Mouse (Mus musculus) G1E (cell line): ENCODE results near the gene Bach2. TPM values are rescaled to one million over a fixed set of nuclear protein-coding genes. Genes with fewer than 3 reads are reported as not detected.

Experiments
- ATAC-seq: 2 replicates; pipeline ENCODE4 v1.8.0; 2016; ENCODE audit warnings: mild to moderate bottlenecking; ENCODE audit not compliant: insufficient number of reproducible peaks, poor library complexity, low FRiP score, severe bottlenecking; ENCODE audit errors: extremely low read depth
- DNase-seq: peaks from one replicate; pipeline ENCODE4 v3.0.0; 2012; ENCODE audit warnings: low spot score
- H3K27me3 ChIP-seq: 2 replicates; pipeline ENCODE4 v1.6.1; 2012; ENCODE audit warnings: mild to moderate bottlenecking, low read length, inconsistent platforms; ENCODE audit not compliant: insufficient read depth
- H3K36me3 ChIP-seq: replicated peaks from 2 replicates; pipeline ENCODE3; 2012; ENCODE audit warnings: mild to moderate bottlenecking, inconsistent platforms
- H3K4me1 ChIP-seq: 2 replicates; pipeline ENCODE4 v1.6.1; 2012; ENCODE audit warnings: low read depth, low read length, inconsistent platforms, mixed read lengths; ENCODE audit not compliant: insufficient read depth
- H3K4me3 ChIP-seq: 2 replicates; pipeline ENCODE4 v1.5.1; 2012; ENCODE audit warnings: low read depth, mild to moderate bottlenecking, inconsistent platforms, low read length, moderate library complexity, mixed read lengths
- H3K9me3 ChIP-seq: replicated peaks from 2 replicates; pipeline ENCODE4 v1.6.1; 2012; ENCODE audit warnings: inconsistent platforms
- CTCF ChIP-seq: IDR thresholded peaks from 2 replicates; pipeline ENCODE4 v1.5.1; 2012; ENCODE audit warnings: low read depth, low read length, inconsistent platforms, mixed read lengths
- GATA1 ChIP-seq: IDR thresholded peaks from 2 replicates; pipeline ENCODE4 v1.6.1; 2012; ENCODE audit warnings: borderline replicate concordance, low read length, inconsistent platforms, mixed read lengths
- GATA2 ChIP-seq: IDR thresholded peaks from 2 replicates; pipeline ENCODE4 v1.6.1; 2012; ENCODE audit warnings: low read depth, low read length, inconsistent platforms, borderline replicate concordance
- POLR2AphosphoS5 ChIP-seq: IDR thresholded peaks from 2 replicates; pipeline ENCODE4 v1.6.1; 2012; ENCODE audit warnings: low read depth, low read length, inconsistent platforms; ENCODE audit not compliant: insufficient replicate concordance
- TAL1 ChIP-seq: conservative IDR thresholded peaks from 2 replicates; pipeline ENCODE4 v1.6.1; 2012; ENCODE audit warnings: low read depth, low read length, inconsistent platforms, mixed read lengths
- polyA plus RNA-seq: library from polyadenylated mRNA; stranded (reverse); fragments of >175 nt; gene quantifications from 2 replicates; pipeline ENCODE4 v1.2.3, GENCODE M21; 2012
- total RNA-seq, 2 experiments: library from RNA; stranded (forward) in 1 of 2; stranded (reverse) in 1 of 2; fragments of 200-1000 nt in 1 of 2; fragments of >200 nt in 1 of 2; fragmentation: Nextera tagmentation in 1 of 2; gene quantifications; 2 replicates each; pipeline ENCODE4 v1.2.3; 2014 to 2017

Gene Bach2
- total and polyA plus RNA-seq, 3 experiments: 0.22 to 2.2 TPM; not detected in 1

GRCm38 (mm10) chr4:32575165-32575564, 336.6 kb downstream of the Bach2 start:
- H3K4me1 ChIP-seq: no peaks in the 10 kb centered on the region
- ATAC-seq (no peak), DNase-seq (no peak)
- TF ChIP-seq GATA2 (no peak), CTCF (no peak), GATA1 (no peak), TAL1 (no peak), POLR2AphosphoS5 (no peak)
- peaks cover 8% of the 10 kb centered on the region for H3K27me3 ChIP-seq
- H3K9me3 ChIP-seq: no peaks in the 10 kb centered on the region
- no peak overlapping the region for H3K4me3 ChIP-seq
- no peaks in the 10 kb centered on the region for H3K36me3 ChIP-seq

GRCm38 (mm10) chr4:32579850-32580249, 341.2 kb downstream of the Bach2 start:
- no peak for DNase-seq
- peaks cover 8% of the 10 kb centered on the region for H3K27me3 ChIP-seq
- ATAC-seq: no peak

DNA sequence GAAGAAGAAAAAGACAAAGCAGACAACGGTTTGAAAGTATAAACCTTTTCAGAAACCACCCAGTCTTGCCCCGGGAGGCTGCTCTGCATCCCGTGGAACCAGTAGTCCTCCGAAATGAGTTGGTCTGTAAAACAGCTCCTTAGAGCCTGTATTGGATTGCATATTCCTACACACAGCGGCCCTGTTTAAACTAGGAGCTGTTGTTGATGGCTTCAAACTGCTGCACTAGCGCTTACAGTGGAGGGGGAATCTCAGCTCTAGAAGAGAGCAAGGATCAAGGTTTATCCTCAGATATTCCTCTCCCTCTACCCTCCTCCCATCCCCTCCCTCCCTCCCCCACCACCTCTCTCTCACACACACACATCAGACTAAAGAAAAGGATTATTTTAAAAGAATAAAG, 345.6 kb downstream of the Bach2 start:
- TF ChIP-seq TAL1 (no peak), GATA1 (no peak)
- H3K27me3 ChIP-seq: peaks cover 10% of the 10 kb centered on the region
- no peak overlapping the region for H3K4me3 ChIP-seq
- DNase-seq: no peak
- peaks cover 23% of the 10 kb centered on the region for H3K4me1 ChIP-seq
- H3K36me3 ChIP-seq: no peaks in the 10 kb centered on the region
- no peaks in the 10 kb centered on the region for H3K9me3 ChIP-seq
- ATAC-seq: no peak

More at GRCm38 (mm10) chr4:32579850-32580249, 341.2 kb downstream of the Bach2 start:
- no peaks in the 10 kb centered on the region for H3K4me1 ChIP-seq
- no peak for TF ChIP-seq TAL1
- TF ChIP-seq GATA2: no peak
- no peak for TF ChIP-seq POLR2AphosphoS5
- no peak for TF ChIP-seq GATA1
- no peak for TF ChIP-seq CTCF
- no peaks in the 10 kb centered on the region for H3K9me3 ChIP-seq
- no peaks in the 10 kb centered on the region for H3K36me3 ChIP-seq
- no peak overlapping the region for H3K4me3 ChIP-seq

GRCm38 (mm10) chr4:32586596-32586995, 348.0 kb downstream of the Bach2 start:
- Histone ChIP-seq H3K27me3 (peaks cover 7% of the 10 kb centered on the region), H3K36me3 (no peaks in the 10 kb centered on the region), H3K4me3 (no peak overlapping the region), H3K9me3 (no peaks in the 10 kb centered on the region), H3K4me1 (peaks cover 23% of the 10 kb centered on the region)
- ATAC-seq (peak; percentile 40), DNase-seq (peak; percentile 39)
- TF ChIP-seq CTCF (peak; percentile 86), GATA2 (no peak), GATA1 (no peak)

DNA sequence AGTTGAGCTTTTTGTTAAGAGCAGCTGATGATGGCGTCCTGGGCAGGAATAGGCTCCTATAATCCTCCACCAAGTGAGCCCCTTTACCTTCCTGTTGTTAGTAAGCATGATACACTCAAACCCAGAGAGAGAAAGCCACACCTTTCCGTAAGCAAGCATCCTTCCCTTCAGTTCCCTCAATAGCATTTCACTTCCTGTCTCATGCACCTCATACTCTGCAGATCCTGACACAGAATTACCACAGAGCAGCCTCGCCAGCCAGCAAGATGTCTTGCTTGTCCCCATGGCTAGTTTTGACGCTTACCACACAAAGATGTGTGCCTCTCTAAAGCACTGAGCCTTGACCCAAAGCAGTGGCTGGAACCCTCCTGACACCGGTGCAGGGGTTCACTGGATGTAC, 348.9 kb downstream of the Bach2 start:
- DNase-seq: no peak
- no peak for ATAC-seq

DNA sequence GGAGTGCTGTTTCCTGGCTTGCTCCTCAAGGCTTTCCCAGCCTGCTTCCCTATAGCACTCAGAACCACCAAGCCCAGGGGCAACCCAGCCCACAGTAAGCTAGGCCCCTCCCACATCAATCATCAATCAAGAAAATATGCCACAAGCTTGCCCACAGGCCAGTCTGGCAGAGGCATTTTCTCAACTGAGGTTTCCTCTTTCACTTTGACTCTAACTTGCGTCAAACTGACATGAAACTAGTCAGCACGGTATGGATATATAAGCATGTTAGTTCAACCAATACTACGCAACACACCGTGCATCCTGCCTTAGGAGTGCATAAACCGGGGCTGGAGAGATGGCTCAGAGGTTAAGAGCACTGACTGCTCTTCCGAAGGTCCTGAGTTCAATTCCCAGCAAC, 349.6 kb downstream of the Bach2 start:
- no peak for ATAC-seq
- no peak for DNase-seq

More for the DNA sequence above, 348.9 kb downstream of the Bach2 start:
- Histone ChIP-seq H3K36me3 (no peaks in the 10 kb centered on the region), H3K9me3 (no peaks in the 10 kb centered on the region), H3K27me3 (peaks cover 7% of the 10 kb centered on the region), H3K4me3 (no peak overlapping the region), H3K4me1 (peaks cover 23% of the 10 kb centered on the region)
- TF ChIP-seq GATA1 (no peak), GATA2 (no peak), POLR2AphosphoS5 (no peak), CTCF (no peak), TAL1 (no peak)

DNA sequence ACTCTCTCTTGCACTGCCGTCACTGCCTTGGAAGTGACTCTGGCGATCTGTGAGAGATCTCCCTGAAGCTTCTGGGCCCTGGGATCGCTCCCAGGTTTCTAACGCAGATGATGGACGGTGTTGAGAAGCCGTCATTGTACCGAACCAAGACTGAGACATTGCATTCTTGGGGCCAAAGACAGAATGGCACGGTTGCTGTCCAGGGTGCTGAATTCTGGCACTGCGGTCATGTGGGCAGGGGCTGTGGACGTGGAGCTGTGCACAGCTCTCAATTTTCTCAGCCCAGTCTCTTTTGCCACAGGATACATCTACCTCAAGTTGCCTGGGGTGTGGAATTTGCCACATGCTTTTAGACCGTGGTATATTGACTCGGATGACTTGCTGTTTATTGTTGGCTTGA, 362.5 kb downstream of the Bach2 start:
- no peaks in the 10 kb centered on the region for H3K36me3 ChIP-seq
- H3K4me1 ChIP-seq: no peaks in the 10 kb centered on the region
- DNase-seq: peak; percentile 22
- 0 out of 2 replicates have a peak, but pooled peaks cover 4% of the 10 kb centered on the region for H3K27me3 ChIP-seq
- H3K4me3 ChIP-seq: no peak overlapping the region
- no peak for TF ChIP-seq GATA2
- no peak for TF ChIP-seq CTCF
- no peak for TF ChIP-seq GATA1
- TF ChIP-seq POLR2AphosphoS5: no peak
- TF ChIP-seq TAL1: no peak
- no peaks in the 10 kb centered on the region for H3K9me3 ChIP-seq
- ATAC-seq: no peak

More for the DNA sequence above, 349.6 kb downstream of the Bach2 start:
- H3K4me3 ChIP-seq: no peak overlapping the region
- peaks cover 7% of the 10 kb centered on the region for H3K27me3 ChIP-seq
- no peaks in the 10 kb centered on the region for H3K9me3 ChIP-seq
- H3K4me1 ChIP-seq: peaks cover 23% of the 10 kb centered on the region
- H3K36me3 ChIP-seq: no peaks in the 10 kb centered on the region
- TF ChIP-seq TAL1 (no peak), POLR2AphosphoS5 (no peak), GATA2 (no peak), GATA1 (no peak), CTCF (no peak)
